Mouse (Mus musculus) olfactory bulb, adult 2 months (tissue): ENCODE data around the gene Sdf2.

Experiments used
- CTCF ChIP-seq: fragments of 200-500 bp; IDR thresholded peaks from 2 replicates; pipeline ENCODE4 v1.5.1; 2012; ENCODE audit warnings: low read depth, mild to moderate bottlenecking, low read length, moderate library complexity; ENCODE audit not compliant: insufficient read depth
- POLR2A ChIP-seq: fragments of 200-500 bp; IDR thresholded peaks from 2 replicates; pipeline ENCODE4 v1.6.1; 2012; ENCODE audit warnings: mild to moderate bottlenecking, low read depth, low read length, moderate library complexity; ENCODE audit not compliant: insufficient read depth

DNA sequence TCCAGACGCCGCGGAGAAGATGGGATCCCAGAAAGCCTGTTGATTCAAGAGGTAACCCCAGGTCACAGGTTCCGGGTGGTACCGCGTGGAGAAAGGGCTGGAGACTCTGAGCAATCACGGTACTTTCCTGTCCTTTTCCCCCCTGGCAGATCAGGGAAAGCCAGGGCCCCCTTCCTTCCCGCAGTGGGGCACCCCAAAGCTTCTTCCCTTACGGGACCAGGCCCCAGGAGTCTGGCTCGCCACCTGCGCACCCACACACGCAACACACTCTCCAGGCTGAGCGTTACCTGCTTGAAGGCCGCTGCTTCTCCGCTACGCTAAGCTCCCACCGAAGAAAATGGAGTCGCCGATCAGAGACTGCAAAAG is 302 bp upstream of the Sdf2 start:
- TF ChIP-seq POLR2A = no peak
- TF ChIP-seq CTCF = no peak
